Mouse (Mus musculus) heart, embryonic 15.5 days (tissue): ENCODE measurements around the gene Sfxn3. TPM values are rescaled to one million over a fixed set of nuclear protein-coding genes. Genes with fewer than 3 reads are reported as not detected.

Experiments used
- ATAC-seq: fragments of 200-750 bp; cut with Nextera tagmentation; replicated peaks from 2 replicates; pipeline ENCODE4 v1.8.0; 2017; ENCODE audit warnings: low read depth, moderate TSS enrichment; ENCODE audit not compliant: insufficient number of reproducible peaks, insufficient read depth, low FRiP score
- H3K27ac ChIP-seq: fragments of 300-500 bp; sonication (generic); 2 replicates; pipeline ENCODE4 v1.5.1; 2015; ENCODE audit warnings: mild to moderate bottlenecking, inconsistent platforms
- H3K27me3 ChIP-seq: fragments of 300-500 bp; sonication (generic); 2 replicates; pipeline ENCODE4 v1.6.1; 2015; ENCODE audit warnings: inconsistent platforms
- H3K36me3 ChIP-seq: fragments of 300-500 bp; sonication (generic); 2 replicates; pipeline ENCODE4 v1.6.1; 2015; ENCODE audit warnings: mild to moderate bottlenecking, inconsistent platforms
- H3K4me1 ChIP-seq: fragments of 300-500 bp; sonication (generic); replicated peaks from 2 replicates; pipeline ENCODE4 v1.6.1; 2015; ENCODE audit warnings: inconsistent platforms
- H3K4me2 ChIP-seq: fragments of 300-500 bp; sonication (generic); 2 replicates; pipeline ENCODE4 v1.6.1; 2015; ENCODE audit warnings: inconsistent platforms, mild to moderate bottlenecking, moderate library complexity
- H3K4me3 ChIP-seq: fragments of 300-500 bp; sonication (generic); 2 replicates; pipeline ENCODE4 v1.5.1; 2015; ENCODE audit warnings: mild to moderate bottlenecking, inconsistent platforms
- H3K9ac ChIP-seq: fragments of 300-500 bp; sonication (generic); 2 replicates; pipeline ENCODE4 v1.6.1; 2015; ENCODE audit warnings: mild to moderate bottlenecking, inconsistent platforms
- H3K9me3 ChIP-seq: fragments of 300-500 bp; sonication (generic); replicated peaks from 2 replicates; pipeline ENCODE4 v1.6.1; 2016; ENCODE audit warnings: inconsistent platforms
- WGBS: fragments of 180-500 bp; shearing (Covaris S2); methylation state at CpG from one replicate; pipeline ENCODE4 v1.1.7; 2015; ENCODE audit warnings: mixed read lengths; 5-methylcytosine and 5-hydroxymethylcytosine counted together
- polyA plus RNA-seq: library from polyadenylated mRNA; unstranded; fragments of >200 nt; fragmentation: Nextera tagmentation; extraction: Ambion mirVana; gene quantifications from 2 replicates; pipeline ENCODE4 v1.2.1, GENCODE M21; 2015

The Sfxn3 gene
- polyA plus RNA-seq, 1 experiment from 2014 or later = 16.1 TPM

GRCm38 (mm10) chr19:45012219-45012618 is 35.1 kb upstream of the Sfxn3 start:
- Histone ChIP-seq H3K9me3 (no peaks in the 10 kb centered on the region), H3K4me2 (no peak overlapping the region), H3K27ac (no peak overlapping the region), H3K27me3 (no peaks in the 10 kb centered on the region), H3K36me3 (peaks cover 30% of the 10 kb centered on the region), H3K9ac (no peak overlapping the region), H3K4me3 (no peak overlapping the region), H3K4me1 (peaks cover 37% of the 10 kb centered on the region)
- no peak for ATAC-seq
- WGBS = 80% methylated on average over 8 of the region's 8 CpGs

- Histone ChIP-seq H3K4me2 (no peak overlapping the region), H3K4me3 (no peak overlapping the region), H3K9ac (no peak overlapping the region), H3K36me3 (peaks cover 30% of the 10 kb centered on the region), H3K27me3 (no peaks in the 10 kb centered on the region), H3K4me1 (peaks cover 35% of the 10 kb centered on the region), H3K9me3 (no peaks in the 10 kb centered on the region), H3K27ac (0 out of 2 replicates have a peak overlapping the region, but pooled peaks have one; percentile 99)
- no peak for ATAC-seq
- 36% methylated on average over 6 of the region's 6 CpGs for WGBS
Observed at GRCm38 (mm10) chr19:45012636-45013035, 34.7 kb upstream of the Sfxn3 start.

GRCm38 (mm10) chr19:45013581-45014225 is 33.6 kb upstream of the Sfxn3 start:
- Histone ChIP-seq H3K4me2 (peak overlapping the region; percentile 80; the same call in 1 of the 2 replicates), H3K9me3 (no peaks in the 10 kb centered on the region), H3K27ac (peak overlapping the region; percentile 99), H3K27me3 (no peaks in the 10 kb centered on the region), H3K4me3 (no peak overlapping the region), H3K36me3 (peaks cover 30% of the 10 kb centered on the region), H3K9ac (no peak overlapping the region), H3K4me1 (peaks cover 30% of the 10 kb centered on the region)
- no peak for ATAC-seq
- 60% methylated on average over 6 of the region's 6 CpGs for WGBS

GRCm38 (mm10) chr19:45014335-45014971 is 32.9 kb upstream of the Sfxn3 start, which contains the start of gene Lzts2:
Gene Lzts2, plus strand, starts transcription at chr19:45014414.
- H3K4me1 ChIP-seq = peaks cover 35% of the 10 kb centered on the region
- WGBS = 7% methylated on average over 10 of the region's 10 CpGs
- peak within 1 kb of the TSS; percentile 82 for H3K4me3 ChIP-seq
- no peak for ATAC-seq
- H3K9me3 ChIP-seq = no peaks in the 10 kb centered on the region
- H3K4me2 ChIP-seq = peak within 1 kb of the TSS; percentile 80
- peak within 1 kb of the TSS; percentile 99 for H3K27ac ChIP-seq
- H3K9ac ChIP-seq = peak within 1 kb of the TSS; percentile 81
- H3K27me3 ChIP-seq = no peaks in the 10 kb centered on the region
- H3K36me3 ChIP-seq = peaks cover 30% of the 10 kb centered on the region

GRCm38 (mm10) chr19:45014981-45015402 is 32.3 kb upstream of the Sfxn3 start:
- Histone ChIP-seq H3K36me3 (peaks cover 26% of the 10 kb centered on the region), H3K4me1 (peaks cover 40% of the 10 kb centered on the region), H3K4me2 (peak overlapping the region; percentile 80), H3K9ac (peak overlapping the region; percentile 81), H3K27ac (peak overlapping the region; percentile 99), H3K4me3 (peak overlapping the region; percentile 82), H3K9me3 (no peaks in the 10 kb centered on the region), H3K27me3 (no peaks in the 10 kb centered on the region)
- peak; percentile 23 for ATAC-seq
- under 1% methylated on average over 25 of the region's 25 CpGs for WGBS

- peak overlapping the region; percentile 82 for H3K4me3 ChIP-seq
- WGBS = under 1% methylated on average over 34 of the region's 34 CpGs
- H3K4me2 ChIP-seq = peak overlapping the region; percentile 80
- no peaks in the 10 kb centered on the region for H3K27me3 ChIP-seq
- H3K4me1 ChIP-seq = peaks cover 47% of the 10 kb centered on the region
- H3K27ac ChIP-seq = peak overlapping the region; percentile 99
- H3K36me3 ChIP-seq = peaks cover 19% of the 10 kb centered on the region
- no peak for ATAC-seq
- peak overlapping the region; percentile 81 for H3K9ac ChIP-seq
- no peaks in the 10 kb centered on the region for H3K9me3 ChIP-seq
Observed at GRCm38 (mm10) chr19:45015518-45016281, 31.6 kb upstream of the Sfxn3 start.

- Histone ChIP-seq H3K4me3 (peak overlapping the region; percentile 82), H3K9me3 (no peaks in the 10 kb centered on the region), H3K27ac (peak overlapping the region; percentile 99), H3K36me3 (peaks cover 13% of the 10 kb centered on the region; the same call in 1 of the 2 replicates), H3K27me3 (no peaks in the 10 kb centered on the region), H3K4me1 (peaks cover 56% of the 10 kb centered on the region), H3K9ac (peak overlapping the region; percentile 81), H3K4me2 (peak overlapping the region; percentile 80)
- WGBS = 0% methylated on average over 17 of the region's 18 CpGs
- ATAC-seq = peak; percentile 31
Observed at GRCm38 (mm10) chr19:45016341-45017215, 30.7 kb upstream of the Sfxn3 start.

GRCm38 (mm10) chr19:45017216-45017771 is 30.0 kb upstream of the Sfxn3 start:
- H3K27me3 ChIP-seq = no peaks in the 10 kb centered on the region
- peak overlapping the region; percentile 82 for H3K4me3 ChIP-seq
- peak overlapping the region; percentile 99 for H3K27ac ChIP-seq
- H3K4me1 ChIP-seq = peaks cover 61% of the 10 kb centered on the region
- ATAC-seq = peak; percentile 59
- peaks cover 13% of the 10 kb centered on the region; the same call in 1 of the 2 replicates for H3K36me3 ChIP-seq
- peak overlapping the region; percentile 80 for H3K4me2 ChIP-seq
- WGBS = under 1% methylated on average over 27 of the region's 27 CpGs
- no peaks in the 10 kb centered on the region for H3K9me3 ChIP-seq
- peak overlapping the region; percentile 81 for H3K9ac ChIP-seq

GRCm38 (mm10) chr19:45017909-45018308 is 29.4 kb upstream of the Sfxn3 start:
- H3K9me3 ChIP-seq = no peaks in the 10 kb centered on the region
- H3K9ac ChIP-seq = peak overlapping the region; percentile 81
- ATAC-seq = peak; percentile 78
- H3K27me3 ChIP-seq = no peaks in the 10 kb centered on the region
- H3K4me3 ChIP-seq = peak overlapping the region; percentile 82
- under 1% methylated on average over 32 of the region's 48 CpGs for WGBS
- H3K4me1 ChIP-seq = peaks cover 59% of the 10 kb centered on the region
- H3K4me2 ChIP-seq = peak overlapping the region; percentile 80
- peaks cover 16% of the 10 kb centered on the region; the same call in 1 of the 2 replicates for H3K36me3 ChIP-seq
- peak overlapping the region; percentile 99 for H3K27ac ChIP-seq

GRCm38 (mm10) chr19:45018351-45018831 is 28.9 kb upstream of the Sfxn3 start:
- H3K4me1 ChIP-seq = peaks cover 58% of the 10 kb centered on the region
- H3K27ac ChIP-seq = peak overlapping the region; percentile 99
- peaks cover 16% of the 10 kb centered on the region; the same call in 1 of the 2 replicates for H3K36me3 ChIP-seq
- peak overlapping the region; percentile 81 for H3K9ac ChIP-seq
- H3K4me3 ChIP-seq = peak overlapping the region; percentile 82
- H3K9me3 ChIP-seq = no peaks in the 10 kb centered on the region
- 6% methylated on average over 11 of the region's 13 CpGs for WGBS
- peak overlapping the region; percentile 80 for H3K4me2 ChIP-seq
- no peak for ATAC-seq
- H3K27me3 ChIP-seq = no peaks in the 10 kb centered on the region
